Comparison of ENCODE assay signal across 8 mouse cellular contexts in the genomic region with DNA sequence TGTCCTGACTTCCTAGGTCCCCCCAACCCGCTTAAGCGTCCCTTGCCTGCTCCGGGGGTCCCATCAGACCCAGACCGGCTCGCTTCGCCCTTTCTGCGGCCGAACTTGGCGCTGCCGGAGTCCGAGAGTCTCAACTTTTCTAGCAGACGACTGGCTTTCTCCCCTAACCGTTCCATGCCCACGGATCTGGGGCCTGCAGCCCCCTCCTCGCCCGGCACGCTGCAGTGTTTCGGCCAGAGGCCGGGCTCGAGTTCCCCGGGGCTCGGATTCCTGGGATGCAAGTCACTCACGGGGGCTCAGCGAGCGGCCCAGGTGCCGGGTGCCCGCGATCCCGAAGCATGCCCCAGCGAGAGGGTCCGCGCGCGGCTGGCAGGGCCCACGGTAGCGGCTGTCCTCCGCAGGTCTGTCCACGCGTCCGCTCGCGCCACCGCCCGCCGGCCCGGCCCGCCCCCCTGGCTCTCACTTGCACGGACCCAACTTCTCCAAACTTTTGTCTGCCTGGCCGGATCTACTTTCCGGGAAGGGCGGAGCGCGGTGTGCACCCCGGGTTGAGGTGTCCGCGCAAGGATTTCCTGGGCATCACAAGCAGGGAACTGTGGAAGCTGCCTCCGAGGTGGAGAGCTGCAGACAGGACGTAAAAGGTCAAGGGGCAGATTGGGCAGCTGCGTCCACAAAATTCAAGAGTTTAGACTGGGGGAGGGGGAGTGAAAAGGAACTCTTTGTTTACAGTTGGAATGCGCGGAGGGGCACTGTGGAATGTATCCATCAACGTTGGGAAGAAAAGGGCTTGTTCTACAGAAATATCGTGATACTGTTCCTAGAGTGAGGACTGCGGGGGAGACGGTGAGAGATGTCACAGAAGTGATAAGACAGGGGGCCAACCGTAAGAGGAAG. TPM values are rescaled to one million over a fixed set of nuclear protein-coding genes. Genes with fewer than 3 reads are reported as not detected.
DNase-seq lines count a peak whose midpoint lies in the region; ATAC-seq and TF ChIP-seq lines count a peak whose summit lies in the region.

A gene (minus strand): TSS at position 470 of the 894 bp plus-strand sequence.

- no peaks in the 10 kb centered on the region for H3K9me3 ChIP-seq in embryonic facial prominence, embryonic 13.5 days
- no peaks in the 10 kb centered on the region for H3K9me3 ChIP-seq in limb, embryonic 15.5 days
- H3K9me3 ChIP-seq in midbrain, embryonic 16.5 days (replicated peaks; ENCODE audit: control insufficient read depth, low read length, poor library complexity, severe bottlenecking), result no peaks in the 10 kb centered on the region

- peaks cover 13% of the 10 kb centered on the region for H3K36me3 ChIP-seq in embryonic facial prominence, embryonic 13.5 days
- no peaks in the 10 kb centered on the region for H3K36me3 ChIP-seq in heart, adult 2 months (ENCODE audit: control insufficient read depth, insufficient read depth, low read length)
- H3K36me3 ChIP-seq in limb, embryonic 15.5 days, result 0 out of 2 replicates have a peak, but pooled peaks cover 5% of the 10 kb centered on the region
- no peaks in the 10 kb centered on the region for H3K36me3 ChIP-seq in midbrain, embryonic 16.5 days (ENCODE audit: control insufficient read depth, insufficient read depth, low read length)

- DNase-seq in cerebellum, adult 18-20 months, result peak; percentile 28 to 40
- no peak for DNase-seq in cerebellum, adult 11 months
- DNase-seq in heart, adult 2 months, result peak; percentile 91 to 93
- DNase-seq in kidney, adult 18-20 months, result peak; percentile 94
- DNase-seq in spleen, postnatal 4 days (ENCODE audit: low spot score in 2 of 2), result peak; percentile 53 to 77

- intact Hi-C loops in heart, adult 2 months (cut with DNase I), result loop anchor here (5.0 kb wide), 1 partner anchor 50 kb away; no protein-coding TSS in a partner anchor

- peak; percentile 74 for ATAC-seq in embryonic facial prominence, embryonic 13.5 days (ENCODE audit: insufficient number of reproducible peaks, insufficient read depth, low FRiP score, low TSS enrichment, low read depth)
- ATAC-seq in limb, embryonic 15.5 days (ENCODE audit: insufficient number of reproducible peaks, low FRiP score, low TSS enrichment, low read depth), result peak; percentile 71
- peak; percentile 63 for ATAC-seq in midbrain, embryonic 16.5 days

- H3K27me3 ChIP-seq in embryonic facial prominence, embryonic 13.5 days, result no peaks in the 10 kb centered on the region
- peaks cover 2% of the 10 kb centered on the region; the same call in 1 of the 2 replicates for H3K27me3 ChIP-seq in heart, adult 2 months (ENCODE audit: control insufficient read depth, insufficient read depth, low read length)
- H3K27me3 ChIP-seq in limb, embryonic 15.5 days, result no peaks in the 10 kb centered on the region
- H3K27me3 ChIP-seq in midbrain, embryonic 16.5 days (ENCODE audit: control insufficient read depth, insufficient read depth, low read depth, low read length), result peaks cover 15% of the 10 kb centered on the region

- WGBS in embryonic facial prominence, embryonic 13.5 days, result under 1% methylated on average over 66 of the region's 66 CpGs
- under 1% methylated on average over 66 of the region's 66 CpGs for WGBS in heart, adult 2 months
- under 1% methylated on average over 66 of the region's 66 CpGs for WGBS in limb, embryonic 15.5 days
- WGBS in midbrain, embryonic 16.5 days, result under 1% methylated on average over 65 of the region's 66 CpGs

- H3K4me3 ChIP-seq in embryonic facial prominence, embryonic 13.5 days, result peak within 1 kb of the TSS; percentile 93
- H3K4me3 ChIP-seq in heart, adult 2 months, result peak within 1 kb of the TSS; percentile 99
- H3K4me3 ChIP-seq in limb, embryonic 15.5 days, result peak within 1 kb of the TSS; percentile 94
- peak within 1 kb of the TSS; percentile 49 for H3K4me3 ChIP-seq in midbrain, embryonic 16.5 days (ENCODE audit: low read depth, low read length)

- peak within 1 kb of the TSS; percentile 85 for H3K4me2 ChIP-seq in embryonic facial prominence, embryonic 13.5 days
- peak within 1 kb of the TSS; percentile 76 for H3K4me2 ChIP-seq in limb, embryonic 15.5 days
- peak within 1 kb of the TSS; percentile 74 for H3K4me2 ChIP-seq in midbrain, embryonic 16.5 days (ENCODE audit: low read length)

- peak within 1 kb of the TSS; percentile 96 for H3K27ac ChIP-seq in embryonic facial prominence, embryonic 13.5 days
- peak within 1 kb of the TSS; percentile 89 for H3K27ac ChIP-seq in heart, adult 2 months
- peak within 1 kb of the TSS; percentile 94 for H3K27ac ChIP-seq in limb, embryonic 15.5 days
- H3K27ac ChIP-seq in midbrain, embryonic 16.5 days (ENCODE audit: low read length), result peak within 1 kb of the TSS; percentile 15

- H3K4me1 ChIP-seq in embryonic facial prominence, embryonic 13.5 days, result peaks cover 33% of the 10 kb centered on the region
- peaks cover 3% of the 10 kb centered on the region for H3K4me1 ChIP-seq in heart, adult 2 months (ENCODE audit: control insufficient read depth, insufficient read depth, low read length)
- peaks cover 33% of the 10 kb centered on the region for H3K4me1 ChIP-seq in limb, embryonic 15.5 days
- H3K4me1 ChIP-seq in midbrain, embryonic 16.5 days (ENCODE audit: control insufficient read depth, insufficient read depth, low read length), result peaks cover 20% of the 10 kb centered on the region

- H3K79me2 ChIP-seq in heart, adult 2 months (replicated peaks; ENCODE audit: control insufficient read depth, insufficient read depth, low read length), result no peaks in the 10 kb centered on the region

- no peak for TF ChIP-seq EP300 in heart, adult 2 months (IDR thresholded peaks at IDR 0.05; ENCODE audit: insufficient read depth, low read depth, low read length)

- peak within 1 kb of the TSS; percentile 100 for H3K9ac ChIP-seq in embryonic facial prominence, embryonic 13.5 days
- peak within 1 kb of the TSS; percentile 84 for H3K9ac ChIP-seq in heart, adult 2 months (ENCODE audit: low read depth, low read length)
- peak within 1 kb of the TSS; percentile 94 for H3K9ac ChIP-seq in limb, embryonic 15.5 days
- H3K9ac ChIP-seq in midbrain, embryonic 16.5 days (ENCODE audit: low read depth, low read length), result peak within 1 kb of the TSS; percentile 60

- TF ChIP-seq POLR2A in heart, adult 2 months (IDR thresholded peaks at IDR 0.05; ENCODE audit: insufficient read depth, low read depth, low read length), result peak; percentile 52; the same call in 1 of the 2 replicates

- no peak for TF ChIP-seq CTCF in heart, adult 2 months (IDR thresholded peaks at IDR 0.05)

RNA-seq across cellular contexts. Expression of the gene that starts here (rescaled TPM):
- polyA plus RNA-seq in embryonic facial prominence, embryonic 13.5 days (2015; fragmentation: Nextera tagmentation; extraction: Ambion mirVana), result 55.6 and 63.3 TPM in 2 replicates
- 1 to 10 TPM; 4.6 to 4.8 TPM for total RNA-seq in heart, adult 2 months (2021)
- polyA plus RNA-seq in heart, adult 2 months (2012; rRNA removed), result 7.8 and 13.4 TPM in 2 replicates
- polyA plus RNA-seq in limb, embryonic 15.5 days (2015; fragmentation: Nextera tagmentation; extraction: Ambion mirVana), result 50.7 and 52.7 TPM in 2 replicates
- 4.6 and 5.5 TPM in 2 replicates for polyA plus RNA-seq in midbrain, embryonic 16.5 days (2015; fragmentation: Nextera tagmentation; extraction: Ambion mirVana)

Comparison
In these comparisons a context has a peak if more than half of its experiments do, and no peak if none do; other contexts are left out.
1. H3K27ac ChIP-seq: peak in every context shown above with its lines; median percentile 96 in embryonic facial prominence, embryonic 13.5 days; 94 in limb, embryonic 15.5 days; 89 in heart, adult 2 months; 15 in midbrain, embryonic 16.5 days.
2. H3K4me3 ChIP-seq: peak in every context shown above with its lines; median percentile 99 in heart, adult 2 months; 94 in limb, embryonic 15.5 days; 93 in embryonic facial prominence, embryonic 13.5 days; 49 in midbrain, embryonic 16.5 days.